Mouse (Mus musculus) heart, postnatal 10 days (tissue): ENCODE data around the gene Fam118b. TPM values are rescaled to one million over a fixed set of nuclear protein-coding genes. Genes with fewer than 3 reads are reported as not detected.
A peak's percentile ranks its signal among the peaks of the same experiment; 100 is the strongest.

Experiments
- DNase-seq, 2 experiments: peaks; one replicate each; pipeline ENCODE4 v3.0.0; 2021
- intact Hi-C: fragments of 180-260 bp; cut with DNase I; formaldehyde crosslinking; loops from one replicate; pipeline ENCODE4 v1.15.1; 2025
- total RNA-seq, 2 experiments: library from RNA; stranded (reverse); gene quantifications; 2 replicates each; pipeline ENCODE4 v1.2.3; 2021

The Fam118b gene
- total RNA-seq, 2 experiments from 2014 or later: 14.3 to 16.7 TPM

DNA sequence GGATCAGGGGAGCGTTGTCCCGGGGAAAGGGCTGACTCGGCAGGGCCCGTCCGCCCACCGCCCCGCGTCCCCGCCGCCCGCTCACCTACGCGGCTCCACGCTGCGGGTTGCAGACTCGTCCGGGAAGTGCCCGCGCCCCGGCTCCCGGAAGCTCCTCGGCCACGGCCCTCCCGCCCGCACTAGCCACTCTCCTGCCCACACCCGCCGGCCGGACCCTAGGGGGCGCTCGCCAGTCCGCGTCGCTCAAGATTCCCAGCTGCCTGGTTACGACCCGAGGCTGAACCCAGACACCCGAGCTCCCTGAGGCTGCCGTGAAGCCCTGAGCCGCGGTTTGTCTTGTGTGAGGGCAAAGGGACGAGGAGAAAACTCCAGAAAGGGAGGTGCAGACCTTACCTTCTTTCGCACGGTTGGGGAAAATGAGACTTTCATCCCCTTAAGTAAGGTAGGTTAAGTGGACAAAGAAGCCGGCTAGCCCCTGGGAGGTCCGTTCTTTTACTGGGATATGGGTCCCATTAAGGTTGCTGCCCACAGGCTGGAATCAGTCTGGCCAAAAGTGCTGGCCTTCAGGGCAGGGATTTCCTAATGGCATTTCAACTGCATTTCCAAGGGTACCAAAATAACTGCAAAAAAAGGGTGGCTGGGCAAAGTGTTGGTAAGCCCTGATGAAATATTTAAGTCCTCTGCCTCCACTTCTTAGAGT is 67.7 kb downstream of the Fam118b start, which contains the start of the genes Srpr and Tirap:
Srpr (plus strand) TSS at position 404 of the 700 bp plus-strand sequence.
Tirap (minus strand) TSS at position 520 of the 700 bp plus-strand sequence.
- peak; percentile 95 to 96 for DNase-seq
- intact Hi-C loops: no loop called here

DNA sequence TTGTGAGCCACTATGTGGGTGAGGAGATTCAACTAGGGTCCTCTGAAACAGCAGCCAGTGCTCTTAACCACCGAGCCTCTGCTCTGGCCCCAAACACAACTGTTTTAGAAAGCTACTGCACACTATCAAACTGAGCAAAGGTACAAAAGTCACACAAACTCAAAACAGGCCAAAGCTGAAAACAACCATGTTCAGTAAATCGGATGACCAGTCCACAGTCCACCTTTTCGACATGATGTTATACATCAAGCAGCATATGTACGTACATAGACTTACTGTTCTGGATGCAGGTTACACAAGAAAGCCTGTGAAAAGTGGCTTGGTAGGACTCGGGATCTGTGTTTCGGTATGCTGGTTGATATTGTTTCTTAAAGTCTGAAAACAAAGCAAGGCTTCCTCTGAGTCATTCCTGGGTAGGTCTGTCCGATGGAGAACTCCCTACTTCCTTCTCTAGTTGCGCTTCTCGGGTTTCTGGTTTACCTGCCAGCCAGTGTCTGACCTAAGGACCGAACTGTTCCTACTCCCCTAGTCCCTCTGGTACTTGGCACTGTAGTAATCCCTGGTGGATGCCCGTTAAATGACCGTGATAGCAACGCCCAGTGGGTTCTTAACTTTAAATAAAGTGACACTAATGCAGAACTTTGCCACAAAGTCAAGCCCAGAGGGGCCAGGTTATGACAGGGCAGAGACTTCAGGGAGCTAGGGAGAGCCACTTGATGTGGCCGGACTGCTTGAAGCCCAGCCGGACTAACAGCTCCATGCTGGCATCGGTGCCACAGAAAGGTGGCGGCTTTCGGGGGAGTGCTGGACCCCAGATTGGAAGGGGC is 68.4 kb downstream of the Fam118b start:
- no peak for DNase-seq
- intact Hi-C loops: no loop called here

DNA sequence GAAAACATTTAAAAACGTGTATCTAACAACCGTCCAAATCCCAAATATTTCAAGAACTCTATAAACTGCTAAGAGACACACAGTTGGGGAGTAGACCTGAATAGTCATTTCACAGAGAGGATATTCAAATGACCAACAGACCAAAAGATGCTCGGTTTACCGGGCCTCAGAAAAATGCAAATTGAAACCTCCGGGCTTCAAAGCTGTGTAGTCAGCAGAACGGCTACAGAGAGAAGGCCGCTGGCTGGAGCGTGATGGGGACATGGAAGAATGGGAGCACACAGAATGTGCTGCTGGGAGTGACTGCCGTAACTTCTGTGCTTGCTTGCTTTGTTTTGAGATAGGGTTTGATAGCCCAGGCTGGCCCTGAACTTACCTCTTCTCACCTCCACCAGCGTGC is 69.3 kb downstream of the Fam118b start:
- intact Hi-C loops: no loop called here
- DNase-seq: no peak

DNA sequence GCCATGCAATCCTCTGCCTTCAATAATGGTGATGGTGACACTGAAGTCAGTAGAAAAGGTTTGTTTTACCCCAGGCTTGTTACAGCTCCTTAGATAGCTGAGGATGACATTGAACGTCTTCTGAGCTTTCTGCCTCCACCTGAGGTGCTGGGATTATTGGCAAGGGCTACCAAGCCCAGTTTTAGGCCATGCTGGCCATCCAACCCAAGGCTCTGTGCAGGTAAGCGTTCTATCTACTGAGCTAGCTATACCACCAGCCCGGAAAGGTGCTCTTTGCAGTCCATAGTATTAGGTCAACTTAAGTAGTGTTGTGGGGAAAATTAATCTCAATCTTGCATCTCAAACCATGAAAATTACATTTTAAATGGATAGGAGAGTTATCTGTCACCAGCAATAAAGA is 70.0 kb downstream of the Fam118b start:
- intact Hi-C loops: no loop called here
- DNase-seq: no peak

DNA sequence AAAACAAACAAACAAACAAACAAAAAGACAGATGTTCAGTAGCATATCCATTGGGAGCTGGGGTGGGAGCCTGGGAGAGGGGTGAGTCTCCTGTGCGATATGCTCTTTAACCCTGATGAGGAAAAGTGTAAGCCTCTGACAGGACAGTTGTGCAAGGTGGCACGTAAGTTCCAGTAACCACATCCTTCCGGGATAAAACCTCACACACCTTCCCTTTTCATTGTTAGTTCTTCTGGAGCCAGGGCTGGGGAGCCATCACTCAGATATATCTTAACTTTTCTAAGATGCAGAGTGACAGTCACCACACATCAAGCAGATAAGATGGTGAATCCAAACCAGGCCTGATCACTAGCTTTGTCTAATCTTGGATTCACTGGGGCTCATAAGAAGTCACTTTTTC is 73.6 kb downstream of the Fam118b start:
- intact Hi-C loops: no loop called here
- no peak for DNase-seq

DNA sequence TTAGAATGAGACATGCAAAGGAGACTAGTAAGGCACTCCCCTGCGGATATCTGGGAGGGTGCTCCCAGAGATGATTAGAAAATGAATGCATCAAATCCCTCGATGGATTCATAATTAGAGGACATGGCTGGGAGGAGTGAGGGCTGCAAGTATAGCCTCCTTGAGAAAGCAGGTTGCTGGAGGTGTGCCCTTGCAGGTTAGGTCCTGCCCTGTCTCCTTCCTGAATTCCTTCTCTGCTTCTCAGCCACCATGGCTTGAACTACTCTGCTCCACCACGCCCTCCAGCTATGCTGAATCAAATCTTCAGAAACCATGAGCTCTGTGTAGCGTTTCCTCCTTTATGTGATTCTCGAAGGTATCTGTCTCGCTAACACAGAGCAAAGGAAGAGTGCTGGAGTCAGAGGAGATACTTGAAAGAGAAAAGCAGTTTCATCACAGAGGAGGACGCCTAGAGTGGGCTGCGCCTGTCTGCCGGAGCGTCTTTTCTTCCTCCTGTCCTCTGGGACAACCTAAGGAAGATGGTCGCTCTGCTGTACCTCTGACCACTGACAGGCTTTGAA is 74.5 kb downstream of the Fam118b start:
- intact Hi-C loops: no loop called here
- DNase-seq: no peak

DNA sequence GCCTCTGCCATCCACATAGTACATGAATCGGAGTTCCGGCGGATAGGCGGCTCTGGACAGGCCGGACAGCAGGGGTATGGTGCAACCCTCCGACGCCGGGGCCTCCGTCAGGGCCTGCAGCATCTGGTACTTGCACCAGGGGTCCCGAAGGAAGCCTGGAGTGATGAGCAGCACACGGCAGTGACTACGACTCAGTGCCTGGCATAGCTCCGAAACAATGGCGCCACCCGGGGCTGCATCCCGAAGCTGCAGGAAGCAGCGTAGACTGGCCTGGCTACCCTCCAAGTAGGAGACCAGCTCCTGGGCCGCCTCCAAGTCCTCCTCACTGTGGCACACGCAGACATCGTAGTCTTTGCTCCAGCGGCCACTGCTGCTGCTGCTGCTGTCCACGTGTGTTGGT is 78.9 kb downstream of the Fam118b start:
- intact Hi-C loops: no loop called here
- DNase-seq: peak; percentile 37 to 57

DNA sequence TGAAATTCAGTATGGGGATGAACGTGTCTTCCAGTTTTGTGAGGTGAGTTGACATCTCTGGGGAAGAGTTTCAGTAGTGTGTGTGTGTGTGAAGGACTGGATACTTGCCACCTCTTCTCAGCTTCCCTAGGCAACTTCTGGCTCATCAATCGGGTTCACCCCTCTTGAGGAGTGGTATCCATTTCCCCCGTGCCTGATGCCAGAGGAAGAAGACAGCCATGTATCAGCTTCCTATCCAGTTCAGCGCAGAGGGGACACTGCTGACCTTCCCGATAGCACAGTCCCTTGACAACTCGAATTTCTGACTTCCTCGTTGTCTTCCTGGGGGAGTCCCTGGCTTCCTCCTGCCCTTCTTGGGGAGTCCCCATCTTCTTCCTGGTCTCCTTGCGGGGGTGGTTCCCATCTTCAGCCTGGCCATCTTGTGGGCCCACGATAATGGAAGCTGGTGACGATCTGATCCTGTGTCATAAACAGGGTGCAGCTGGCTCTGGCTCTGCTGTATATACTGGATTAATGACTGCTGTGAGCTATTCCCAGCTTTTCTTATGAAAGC is 80.2 kb downstream of the Fam118b start:
- no peak for DNase-seq
- intact Hi-C loops: no loop called here

DNA sequence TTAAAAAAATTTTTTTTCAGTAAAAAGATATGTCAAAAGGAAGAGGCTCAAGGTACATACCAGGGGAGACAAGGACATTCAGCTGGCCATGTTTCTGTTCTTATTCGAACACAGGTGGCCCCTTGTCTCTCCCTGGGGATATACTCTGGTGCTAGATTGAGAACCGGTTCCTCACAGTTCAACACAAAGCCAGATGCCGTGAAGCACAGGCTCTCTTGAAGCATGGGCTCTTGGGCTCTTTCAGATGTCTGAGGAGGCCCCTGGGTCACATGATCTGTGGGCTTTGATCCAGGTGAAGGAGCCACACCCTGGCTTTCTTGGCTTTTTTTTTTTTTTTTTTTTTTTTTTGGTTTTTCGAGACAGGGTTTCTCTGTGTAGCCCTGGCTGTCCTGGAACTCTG is 81.2 kb downstream of the Fam118b start:
- intact Hi-C loops: no loop called here

DNA sequence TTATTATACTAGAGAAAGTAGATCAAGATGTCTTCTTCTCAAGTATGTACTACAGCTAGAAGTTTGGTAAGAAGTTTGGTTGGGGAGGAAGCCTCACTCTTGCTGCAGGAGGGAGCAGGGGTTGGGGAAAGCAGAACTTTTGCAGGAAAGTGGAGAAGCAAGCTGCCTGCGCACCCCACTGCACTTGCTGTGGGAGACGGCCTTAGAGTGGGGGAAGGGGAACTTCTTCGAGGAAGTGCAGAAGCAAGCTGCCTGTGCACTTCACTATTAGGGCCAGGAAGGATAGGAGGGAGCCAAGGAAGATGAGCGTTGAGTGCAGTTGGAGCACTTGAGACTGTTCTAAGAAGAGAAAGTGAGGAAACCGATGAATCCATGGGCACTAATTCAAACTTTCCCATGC is 84.2 kb downstream of the Fam118b start:
- intact Hi-C loops: no loop called here
- no peak for DNase-seq

More for the DNA sequence above, 81.2 kb downstream of the Fam118b start:
- DNase-seq: no peak

DNA sequence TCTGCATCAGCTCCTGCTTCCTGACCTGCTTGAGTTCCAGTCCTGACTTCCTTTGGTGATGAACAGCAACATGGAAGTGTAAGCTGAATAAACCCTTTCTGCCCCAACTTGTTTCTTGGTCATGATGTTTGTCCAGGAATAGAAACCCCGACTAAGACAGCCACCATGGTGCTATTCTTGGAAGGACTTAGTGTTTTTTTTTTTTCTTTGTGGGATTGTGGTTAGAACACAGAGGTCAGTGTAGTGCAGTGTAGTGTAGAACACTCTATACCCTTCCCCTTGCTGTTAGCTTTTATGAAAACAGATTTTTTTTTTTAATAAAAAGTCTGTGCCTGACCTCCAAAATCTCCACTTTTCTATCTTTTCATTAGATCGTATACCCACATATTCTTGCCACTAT is 84.8 kb downstream of the Fam118b start:
- intact Hi-C loops: no loop called here

DNA sequence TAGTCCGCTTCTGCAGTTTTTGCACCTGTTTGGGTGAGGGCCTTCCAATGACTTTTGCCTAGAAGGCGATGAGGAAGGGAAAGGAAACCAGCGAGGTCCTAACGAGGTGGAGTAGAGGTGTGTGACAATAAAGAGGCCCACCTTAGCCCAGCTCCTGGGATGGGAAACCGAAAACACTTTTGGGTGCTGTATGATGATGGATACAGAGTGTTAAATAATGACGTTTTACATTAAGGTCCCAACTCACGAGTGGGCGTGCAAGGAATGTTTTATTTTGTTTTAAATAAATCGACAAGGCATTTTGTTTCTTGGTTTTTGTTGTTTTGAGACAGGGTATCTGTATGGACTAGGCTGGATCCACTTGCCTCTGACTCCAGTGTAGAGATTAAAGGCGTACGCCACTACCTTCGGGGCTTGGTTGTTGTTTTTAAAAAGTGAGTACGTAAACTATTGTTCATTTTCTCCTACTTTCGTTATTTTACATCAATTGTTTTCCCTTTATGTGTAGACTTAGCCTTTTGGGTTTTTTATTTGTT is 91.4 kb downstream of the Fam118b start:
- DNase-seq: no peak
- intact Hi-C loops: no loop called here

More for the DNA sequence above, 84.8 kb downstream of the Fam118b start:
- DNase-seq: no peak

DNA sequence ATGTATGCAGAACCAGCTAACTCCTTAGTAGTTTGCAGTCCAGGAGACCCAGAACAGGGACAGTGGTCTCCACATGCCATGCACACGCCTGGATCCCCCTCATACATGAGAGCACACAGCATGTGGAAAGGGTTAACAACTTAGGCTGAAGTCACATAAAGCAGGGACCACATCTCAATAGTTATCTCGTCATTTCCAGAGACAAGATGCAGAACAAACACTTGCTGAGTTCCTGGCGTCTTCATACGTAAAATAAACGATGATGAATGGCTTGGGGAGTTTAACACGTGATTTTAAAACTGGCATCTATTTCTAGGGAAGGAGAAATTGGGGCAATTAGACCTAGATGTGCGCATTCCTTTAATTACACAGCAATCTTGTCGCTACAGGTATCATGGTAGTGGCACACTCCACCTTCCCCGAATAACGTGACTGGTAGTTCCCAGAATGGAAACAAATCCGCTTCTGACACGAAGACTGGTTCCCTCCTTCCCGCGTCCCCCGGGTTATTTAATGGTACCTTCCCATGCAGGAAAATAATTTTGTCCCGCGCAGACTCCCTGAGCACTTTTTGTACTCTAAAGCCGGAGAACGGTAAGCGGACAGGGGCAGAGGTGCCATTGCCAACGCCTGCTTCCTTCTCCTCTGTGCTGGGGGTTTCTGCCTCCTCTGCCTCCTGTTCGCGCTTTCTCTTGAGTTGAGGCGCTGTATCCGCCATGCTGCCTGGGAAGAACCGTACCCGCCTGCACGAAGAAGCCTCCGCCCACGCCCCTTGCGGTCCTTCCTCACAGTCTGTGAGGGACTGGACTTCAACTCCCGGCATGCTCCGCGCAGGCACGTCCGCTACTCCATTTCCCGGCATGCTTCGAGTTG is 92.1 kb downstream of the Fam118b start, which contains the start of gene Dcps:
Dcps (minus strand) TSS at position 811 of the 873 bp plus-strand sequence.
- DNase-seq: peak; percentile 95 to 96
- intact Hi-C loops: no loop called here

DNA sequence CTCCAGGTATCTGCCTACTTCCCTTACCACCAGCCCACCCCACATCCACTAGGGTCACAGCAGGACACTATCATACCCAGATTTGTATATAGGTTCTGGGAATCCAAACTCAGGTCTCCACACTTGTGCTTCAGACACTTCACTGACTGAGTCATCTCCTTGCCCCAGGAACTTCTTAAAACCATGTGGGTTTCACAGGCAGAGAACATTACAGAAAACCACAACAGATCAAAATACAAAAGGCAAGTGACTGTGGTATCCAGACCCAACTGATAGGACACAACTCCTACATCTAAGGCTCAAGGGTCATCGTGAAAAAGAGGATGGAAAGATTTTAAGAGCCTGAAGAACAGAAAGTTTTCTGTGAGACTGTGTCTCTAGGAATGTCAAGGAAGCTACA is 94.3 kb downstream of the Fam118b start:
- intact Hi-C loops: no loop called here

DNA sequence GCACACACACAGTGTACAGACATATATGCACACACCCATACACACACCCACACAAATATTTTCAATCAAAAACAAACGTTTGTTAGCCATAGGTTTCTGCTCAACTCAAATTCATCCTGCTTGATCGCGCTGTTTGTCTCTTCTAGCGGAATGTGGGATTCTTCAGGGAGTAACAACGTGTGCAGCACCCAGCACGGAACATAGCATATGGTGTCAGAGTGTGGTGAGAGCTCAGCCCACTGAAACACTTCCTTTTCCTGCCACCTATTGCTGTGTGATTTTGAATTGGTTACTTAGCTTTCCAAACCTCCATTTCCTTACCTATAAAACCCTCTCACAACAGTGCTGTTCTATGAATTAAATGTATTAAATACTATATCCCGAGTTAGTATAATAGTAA is 97.5 kb downstream of the Fam118b start:
- DNase-seq: no peak
- intact Hi-C loops: no loop called here

More for the DNA sequence above, 94.3 kb downstream of the Fam118b start:
- no peak for DNase-seq

Other genes with a start within 250 kb of the Fam118b start
- 10 to 100 TPM; 33.9 to 43.2 TPM for gene St3gal4, start 148.5 kb downstream of the Fam118b start, total RNA-seq
- 10 to 100 TPM; 20.8 to 23.3 TPM for gene Dcps, start 91.7 kb downstream of the Fam118b start, total RNA-seq
- gene Srpr, start 67.6 kb downstream of the Fam118b start, total RNA-seq: 100 to 1,000 TPM in 1 of 2 experiments, 10 to 100 TPM in 1; 98.2 to 100 TPM
- 1 to 10 TPM; 6.6 to 8.0 TPM for gene Tirap, start 67.5 kb downstream of the Fam118b start, total RNA-seq
- 10 to 100 TPM; 82.4 to 91.3 TPM for gene Foxred1, start 56.8 kb downstream of the Fam118b start, total RNA-seq
- gene Rpusd4, start 60 bp upstream of the Fam118b start, total RNA-seq: 10 to 100 TPM; 10.1 to 11.9 TPM
- 10 to 100 TPM; 19.7 to 31.2 TPM for gene Cdon, start 153.3 kb upstream of the Fam118b start, total RNA-seq